Mouse (Mus musculus): Measurements from ENCODE around the gene Tcea2. TPM values are rescaled to one million over a fixed set of nuclear protein-coding genes. Genes with fewer than 3 reads are reported as not detected.

The Tcea2 gene
- polyA plus RNA-seq, 1 experiment from 2014 or later: 25.3 TPM

GRCm38 (mm10) chr2:181653523-181653922, 26.6 kb upstream of the Tcea2 start:
- WGBS: 77% methylated on average over 1 of the region's 1 CpGs
- no peaks in the 10 kb centered on the region for H3K9me3 ChIP-seq (ENCODE audit: control insufficient read depth, low read length)
- peaks cover 85% of the 10 kb centered on the region for H3K36me3 ChIP-seq (ENCODE audit: control insufficient read depth, insufficient read depth, low read length)
- H3K9ac ChIP-seq (ENCODE audit: low read length): no peak overlapping the region
- H3K27me3 ChIP-seq (replicated peaks; ENCODE audit: control insufficient read depth, insufficient read depth, low read length): no peaks in the 10 kb centered on the region
- H3K27ac ChIP-seq (ENCODE audit: low read depth): no peak overlapping the region
- no peak overlapping the region for H3K4me2 ChIP-seq (ENCODE audit: low read length)
- peak; percentile 77 for ATAC-seq (replicated peaks; ENCODE audit: low FRiP score, low TSS enrichment, low read depth)
- H3K4me3 ChIP-seq (ENCODE audit: low read depth, low read length): no peak overlapping the region
- no peak for DNase-seq (ENCODE audit: low spot score)
- no peaks in the 10 kb centered on the region for H3K4me1 ChIP-seq (replicated peaks; ENCODE audit: control insufficient read depth, insufficient read depth, low read length)

DNA sequence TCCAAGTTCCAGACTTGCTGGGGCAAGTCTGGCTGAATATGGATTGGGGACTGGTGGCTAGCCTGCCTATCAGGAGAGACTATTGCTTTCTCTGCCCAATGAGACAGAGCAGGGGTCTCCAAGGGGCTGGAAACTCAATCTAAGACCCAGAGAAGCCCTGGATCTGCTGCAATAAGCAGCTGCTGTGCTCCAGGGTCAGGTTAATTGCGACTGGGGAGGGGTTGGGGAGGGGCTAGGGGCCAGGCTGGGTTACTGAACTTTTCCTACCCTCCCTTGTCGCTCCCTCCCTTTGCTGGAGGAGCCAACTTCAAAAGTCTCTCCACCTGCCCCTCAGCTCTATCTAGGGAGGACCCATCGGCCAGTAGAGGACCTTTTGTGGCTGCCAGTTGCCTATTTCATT, 23.4 kb upstream of the Tcea2 start, which contains the start of gene Gm29797:
TSS of gene Gm29797 (plus strand) at position 301 of the 400 bp plus-strand sequence.
- no peak within 1 kb of the TSS for H3K27ac ChIP-seq (ENCODE audit: low read depth)
- H3K4me1 ChIP-seq (replicated peaks; ENCODE audit: control insufficient read depth, insufficient read depth, low read length): no peaks in the 10 kb centered on the region
- H3K27me3 ChIP-seq (replicated peaks; ENCODE audit: control insufficient read depth, insufficient read depth, low read length): no peaks in the 10 kb centered on the region
- peaks cover 55% of the 10 kb centered on the region for H3K36me3 ChIP-seq (ENCODE audit: control insufficient read depth, insufficient read depth, low read length)
- H3K4me3 ChIP-seq (ENCODE audit: low read depth, low read length): no peak within 1 kb of the TSS
- no peak within 1 kb of the TSS for H3K9ac ChIP-seq (ENCODE audit: low read length)
- WGBS: 61% methylated on average over 3 of the region's 3 CpGs
- DNase-seq (ENCODE audit: low spot score) (no peak), ATAC-seq (replicated peaks; ENCODE audit: low FRiP score, low TSS enrichment, low read depth) (no peak)
- H3K4me2 ChIP-seq (ENCODE audit: low read length): no peak within 1 kb of the TSS
- H3K9me3 ChIP-seq (ENCODE audit: control insufficient read depth, low read length): no peaks in the 10 kb centered on the region

DNA sequence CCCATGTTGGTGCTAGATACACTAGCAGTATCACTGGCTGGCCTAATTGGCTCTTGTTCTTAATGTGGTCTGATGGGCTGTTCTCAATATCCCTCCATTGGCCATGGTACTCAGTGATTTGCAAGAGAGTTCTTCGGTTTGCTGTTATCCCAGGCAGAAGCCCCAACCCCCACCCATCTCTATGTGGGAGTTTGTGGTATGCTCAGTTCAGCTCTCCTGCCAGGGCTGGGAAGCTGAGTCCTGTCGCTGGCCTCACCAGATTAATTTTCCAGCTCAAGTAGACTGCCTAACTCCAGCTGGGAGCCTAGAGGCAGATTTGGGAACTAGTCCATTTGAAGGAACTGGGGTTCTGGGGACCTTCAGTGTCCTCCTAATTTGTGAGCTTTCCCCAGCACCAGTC, 22.7 kb upstream of the Tcea2 start:
- WGBS: 70% methylated on average over 2 of the region's 2 CpGs
- peaks cover 48% of the 10 kb centered on the region for H3K36me3 ChIP-seq (ENCODE audit: control insufficient read depth, insufficient read depth, low read length)
- H3K4me2 ChIP-seq (ENCODE audit: low read length): no peak overlapping the region
- no peak overlapping the region for H3K4me3 ChIP-seq (ENCODE audit: low read depth, low read length)
- H3K9me3 ChIP-seq (ENCODE audit: control insufficient read depth, low read length): no peaks in the 10 kb centered on the region
- no peaks in the 10 kb centered on the region for H3K27me3 ChIP-seq (replicated peaks; ENCODE audit: control insufficient read depth, insufficient read depth, low read length)
- ATAC-seq (replicated peaks; ENCODE audit: low FRiP score, low TSS enrichment, low read depth) (no peak), DNase-seq (ENCODE audit: low spot score) (no peak)
- H3K4me1 ChIP-seq (replicated peaks; ENCODE audit: control insufficient read depth, insufficient read depth, low read length): no peaks in the 10 kb centered on the region
- H3K9ac ChIP-seq (ENCODE audit: low read length): no peak overlapping the region
- H3K27ac ChIP-seq (ENCODE audit: low read depth): no peak overlapping the region

- Histone ChIP-seq H3K27me3 (replicated peaks; ENCODE audit: control insufficient read depth, insufficient read depth, low read length) (no peaks in the 10 kb centered on the region), H3K4me1 (replicated peaks; ENCODE audit: control insufficient read depth, insufficient read depth, low read length) (no peaks in the 10 kb centered on the region), H3K9ac (ENCODE audit: low read length) (no peak overlapping the region), H3K4me2 (ENCODE audit: low read length) (no peak overlapping the region), H3K4me3 (ENCODE audit: low read depth, low read length) (no peak overlapping the region), H3K9me3 (ENCODE audit: control insufficient read depth, low read length) (no peaks in the 10 kb centered on the region), H3K27ac (ENCODE audit: low read depth) (no peak overlapping the region), H3K36me3 (ENCODE audit: control insufficient read depth, insufficient read depth, low read length) (peaks cover 37% of the 10 kb centered on the region)
- DNase-seq (ENCODE audit: low spot score) (no peak), ATAC-seq (replicated peaks; ENCODE audit: low FRiP score, low TSS enrichment, low read depth) (no peak)
- 83% methylated on average over 7 of the region's 7 CpGs for whole genome bisulfite sequencing
These were observed 21.6 kb upstream of the Tcea2 start for GRCm38 (mm10) chr2:181658528-181658927.

- 46% methylated on average over 17 of the region's 17 CpGs for WGBS
These were observed 21.1 kb upstream of the Tcea2 start for GRCm38 (mm10) chr2:181658930-181659555.

DNA sequence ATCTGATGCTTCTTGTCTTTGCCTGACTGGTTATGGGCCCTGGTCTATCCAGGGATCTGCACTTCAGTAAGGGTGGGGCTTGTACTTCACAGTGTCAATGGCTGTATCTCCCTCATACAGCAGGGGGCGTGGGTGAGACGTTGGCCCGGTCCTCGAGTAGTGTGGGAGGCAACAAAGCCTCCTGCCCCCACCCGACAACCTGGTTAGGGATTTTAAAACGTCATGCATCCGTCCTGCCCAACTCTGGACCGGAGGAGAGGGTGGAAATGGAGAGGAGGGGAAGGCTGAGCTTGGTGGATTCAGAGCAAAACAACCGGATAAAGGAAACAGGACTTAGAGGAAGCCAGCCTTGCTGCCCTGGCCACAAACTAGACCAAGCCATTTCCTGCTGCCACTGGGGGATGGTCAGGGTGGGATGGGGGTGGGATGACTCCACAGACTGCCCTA, 20.5 kb upstream of the Tcea2 start:
- H3K9ac ChIP-seq (ENCODE audit: low read length): no peak overlapping the region
- peak; percentile 82 for DNase-seq (ENCODE audit: low spot score)
- no peaks in the 10 kb centered on the region for H3K9me3 ChIP-seq (ENCODE audit: control insufficient read depth, low read length)
- peaks cover 26% of the 10 kb centered on the region for H3K36me3 ChIP-seq (ENCODE audit: control insufficient read depth, insufficient read depth, low read length)
- no peaks in the 10 kb centered on the region for H3K4me1 ChIP-seq (replicated peaks; ENCODE audit: control insufficient read depth, insufficient read depth, low read length)
- ATAC-seq (replicated peaks; ENCODE audit: low FRiP score, low TSS enrichment, low read depth): peak; percentile 73
- H3K27me3 ChIP-seq (replicated peaks; ENCODE audit: control insufficient read depth, insufficient read depth, low read length): no peaks in the 10 kb centered on the region
- H3K4me2 ChIP-seq (ENCODE audit: low read length): no peak overlapping the region
- H3K4me3 ChIP-seq (ENCODE audit: low read depth, low read length): no peak overlapping the region
- no peak overlapping the region for H3K27ac ChIP-seq (ENCODE audit: low read depth)
- 13% methylated on average over 9 of the region's 9 CpGs for WGBS

More at GRCm38 (mm10) chr2:181658930-181659555, 21.1 kb upstream of the Tcea2 start:
- Histone ChIP-seq H3K4me2 (ENCODE audit: low read length) (no peak overlapping the region), H3K9ac (ENCODE audit: low read length) (no peak overlapping the region), H3K27ac (ENCODE audit: low read depth) (no peak overlapping the region), H3K4me3 (ENCODE audit: low read depth, low read length) (no peak overlapping the region), H3K36me3 (ENCODE audit: control insufficient read depth, insufficient read depth, low read length) (peaks cover 32% of the 10 kb centered on the region), H3K4me1 (replicated peaks; ENCODE audit: control insufficient read depth, insufficient read depth, low read length) (no peaks in the 10 kb centered on the region), H3K9me3 (ENCODE audit: control insufficient read depth, low read length) (no peaks in the 10 kb centered on the region), H3K27me3 (replicated peaks; ENCODE audit: control insufficient read depth, insufficient read depth, low read length) (no peaks in the 10 kb centered on the region)
- peak; percentile 41 for ATAC-seq (replicated peaks; ENCODE audit: low FRiP score, low TSS enrichment, low read depth)
- peak; percentile 73 for DNase-seq (ENCODE audit: low spot score)

GRCm38 (mm10) chr2:181662620-181663297, 17.4 kb upstream of the Tcea2 start:
- ATAC-seq (replicated peaks; ENCODE audit: low FRiP score, low TSS enrichment, low read depth): no peak
- Histone ChIP-seq H3K4me2 (ENCODE audit: low read length) (no peak overlapping the region), H3K9ac (ENCODE audit: low read length) (no peak overlapping the region), H3K27me3 (replicated peaks; ENCODE audit: control insufficient read depth, insufficient read depth, low read length) (peaks cover 2% of the 10 kb centered on the region; the same call in 1 of the 2 replicates), H3K9me3 (ENCODE audit: control insufficient read depth, low read length) (no peaks in the 10 kb centered on the region), H3K36me3 (ENCODE audit: control insufficient read depth, insufficient read depth, low read length) (no peaks in the 10 kb centered on the region), H3K4me3 (ENCODE audit: low read depth, low read length) (no peak overlapping the region), H3K4me1 (replicated peaks; ENCODE audit: control insufficient read depth, insufficient read depth, low read length) (no peaks in the 10 kb centered on the region), H3K27ac (ENCODE audit: low read depth) (peak overlapping the region; percentile 27; the same call in 1 of the 2 replicates)
- WGBS: 87% methylated on average over 3 of the region's 3 CpGs
- no peak for DNase-seq (ENCODE audit: low spot score)

DNA sequence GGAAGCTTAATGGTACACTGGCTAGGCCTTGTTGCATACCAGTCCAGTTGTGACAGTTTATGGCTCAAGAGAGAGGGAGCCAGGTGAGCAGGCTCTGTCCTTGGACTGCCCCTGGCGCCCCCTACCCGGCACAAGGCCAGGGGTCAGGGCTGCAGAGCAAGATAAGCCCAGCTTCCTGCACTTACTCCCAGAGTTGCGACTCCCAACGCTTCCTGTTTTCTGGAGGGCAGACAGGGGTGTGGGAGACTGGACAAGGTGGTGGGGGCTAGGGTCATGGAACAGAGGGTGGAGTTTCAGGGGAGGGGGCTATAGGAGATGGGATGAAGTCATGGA, 16.8 kb upstream of the Tcea2 start:
- DNase-seq (ENCODE audit: low spot score): no peak
- Histone ChIP-seq H3K27me3 (replicated peaks; ENCODE audit: control insufficient read depth, insufficient read depth, low read length) (peaks cover 7% of the 10 kb centered on the region), H3K9ac (ENCODE audit: low read length) (no peak overlapping the region), H3K4me3 (ENCODE audit: low read depth, low read length) (no peak overlapping the region), H3K9me3 (ENCODE audit: control insufficient read depth, low read length) (no peaks in the 10 kb centered on the region), H3K36me3 (ENCODE audit: control insufficient read depth, insufficient read depth, low read length) (no peaks in the 10 kb centered on the region), H3K27ac (ENCODE audit: low read depth) (no peak overlapping the region), H3K4me2 (ENCODE audit: low read length) (no peak overlapping the region), H3K4me1 (replicated peaks; ENCODE audit: control insufficient read depth, insufficient read depth, low read length) (no peaks in the 10 kb centered on the region)
- WGBS: 17% methylated on average over 4 of the region's 4 CpGs
- ATAC-seq (replicated peaks; ENCODE audit: low FRiP score, low TSS enrichment, low read depth): no peak
